Mouse (Mus musculus): ENCODE measurements around the gene Wdr48. TPM values are rescaled to one million over a fixed set of nuclear protein-coding genes. Genes with fewer than 3 reads are reported as not detected.

Gene Wdr48
- polyA plus RNA-seq, 1 experiment from 2014 or later, result 63.7 TPM

- Histone ChIP-seq H3K9me3 (no peaks in the 10 kb centered on the region), H3K4me3 (replicated peaks) (no peak overlapping the region), H3K4me2 (no peak overlapping the region), H3K27me3 (no peaks in the 10 kb centered on the region), H3K9ac (replicated peaks) (no peak overlapping the region), H3K27ac (no peak overlapping the region), H3K36me3 (peaks cover 41% of the 10 kb centered on the region), H3K4me1 (replicated peaks) (peaks cover 10% of the 10 kb centered on the region)
- 77% methylated on average over 7 of the region's 7 CpGs for WGBS
- no peak for ATAC-seq (ENCODE audit: insufficient number of reproducible peaks, insufficient read depth, low FRiP score, low TSS enrichment, low read depth)
Measured at GRCm38 (mm10) chr9:119970763-119971656, 76.3 kb downstream of the Wdr48 start.

DNA sequence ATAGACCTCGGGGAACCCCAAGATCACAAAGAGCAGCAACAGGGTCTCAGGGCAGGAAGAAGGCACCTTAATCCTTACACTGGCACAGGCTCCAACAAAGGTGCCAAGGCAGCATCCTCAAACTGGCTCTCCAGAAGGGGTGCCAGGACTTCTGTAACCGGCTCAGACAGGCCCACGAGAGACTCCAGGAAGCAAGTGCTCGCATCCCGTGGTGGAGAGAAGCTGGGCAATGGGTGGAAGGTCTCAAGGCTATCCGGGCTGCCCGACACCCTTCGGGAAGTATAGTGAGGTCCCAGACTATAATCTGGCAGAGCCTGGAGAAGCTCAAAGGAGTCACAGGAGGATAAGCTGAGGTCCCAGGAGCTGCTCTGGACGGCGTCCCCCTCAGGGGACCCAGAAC is 77.5 kb downstream of the Wdr48 start:
- H3K27me3 ChIP-seq, result no peaks in the 10 kb centered on the region
- H3K4me3 ChIP-seq (replicated peaks), result no peak overlapping the region
- H3K9ac ChIP-seq (replicated peaks), result no peak overlapping the region
- WGBS, result 90% methylated on average over 10 of the region's 10 CpGs
- no peak overlapping the region for H3K4me2 ChIP-seq
- H3K27ac ChIP-seq, result no peak overlapping the region
- H3K36me3 ChIP-seq, result peaks cover 41% of the 10 kb centered on the region
- no peaks in the 10 kb centered on the region for H3K9me3 ChIP-seq
- no peak for ATAC-seq (ENCODE audit: insufficient number of reproducible peaks, insufficient read depth, low FRiP score, low TSS enrichment, low read depth)
- H3K4me1 ChIP-seq (replicated peaks), result peaks cover 20% of the 10 kb centered on the region

DNA sequence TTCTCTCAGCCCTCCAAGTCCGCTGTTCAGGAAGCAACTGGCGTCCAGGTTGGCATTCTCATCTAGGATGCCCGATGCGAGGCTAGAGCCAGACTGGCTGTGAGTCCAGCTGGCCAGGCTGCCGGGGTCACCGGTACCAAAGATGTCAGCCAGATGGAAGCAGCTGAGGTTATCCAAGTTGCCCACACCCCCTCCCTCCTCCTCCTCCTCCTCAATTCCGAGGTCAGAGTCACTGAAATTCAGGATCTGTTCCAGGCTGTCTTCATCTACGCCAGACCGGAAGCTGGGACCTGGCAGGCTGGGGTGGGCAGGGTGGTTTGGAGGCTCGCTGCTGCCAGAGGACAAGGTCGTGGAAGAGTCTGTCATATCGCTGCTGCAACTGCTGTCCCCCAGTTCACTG is 77.9 kb downstream of the Wdr48 start:
- H3K4me2 ChIP-seq, result no peak overlapping the region
- no peaks in the 10 kb centered on the region for H3K9me3 ChIP-seq
- WGBS, result 91% methylated on average over 12 of the region's 12 CpGs
- peaks cover 24% of the 10 kb centered on the region for H3K4me1 ChIP-seq (replicated peaks)
- ATAC-seq (ENCODE audit: insufficient number of reproducible peaks, insufficient read depth, low FRiP score, low TSS enrichment, low read depth), result no peak
- no peak overlapping the region for H3K27ac ChIP-seq
- no peak overlapping the region for H3K4me3 ChIP-seq (replicated peaks)
- H3K27me3 ChIP-seq, result no peaks in the 10 kb centered on the region
- H3K36me3 ChIP-seq, result peaks cover 41% of the 10 kb centered on the region
- H3K9ac ChIP-seq (replicated peaks), result no peak overlapping the region

- no peak for ATAC-seq (ENCODE audit: insufficient number of reproducible peaks, insufficient read depth, low FRiP score, low TSS enrichment, low read depth)
- 91% methylated on average over 23 of the region's 23 CpGs for WGBS
Measured at GRCm38 (mm10) chr9:119973281-119973680, 78.6 kb downstream of the Wdr48 start.

GRCm38 (mm10) chr9:119973869-119974520 is 79.3 kb downstream of the Wdr48 start:
- WGBS, result 87% methylated on average over 27 of the region's 27 CpGs
- Histone ChIP-seq H3K4me1 (replicated peaks) (peaks cover 38% of the 10 kb centered on the region), H3K4me3 (replicated peaks) (no peak overlapping the region), H3K9ac (replicated peaks) (no peak overlapping the region), H3K36me3 (peaks cover 41% of the 10 kb centered on the region), H3K4me2 (no peak overlapping the region), H3K27me3 (no peaks in the 10 kb centered on the region), H3K9me3 (no peaks in the 10 kb centered on the region), H3K27ac (no peak overlapping the region)
- no peak for ATAC-seq (ENCODE audit: insufficient number of reproducible peaks, insufficient read depth, low FRiP score, low TSS enrichment, low read depth)

More at GRCm38 (mm10) chr9:119973281-119973680, 78.6 kb downstream of the Wdr48 start:
- H3K4me1 ChIP-seq (replicated peaks), result peaks cover 31% of the 10 kb centered on the region
- H3K9me3 ChIP-seq, result no peaks in the 10 kb centered on the region
- no peak overlapping the region for H3K4me3 ChIP-seq (replicated peaks)
- no peak overlapping the region for H3K9ac ChIP-seq (replicated peaks)
- peaks cover 41% of the 10 kb centered on the region for H3K36me3 ChIP-seq
- no peak overlapping the region for H3K4me2 ChIP-seq
- H3K27me3 ChIP-seq, result no peaks in the 10 kb centered on the region
- H3K27ac ChIP-seq, result no peak overlapping the region

DNA sequence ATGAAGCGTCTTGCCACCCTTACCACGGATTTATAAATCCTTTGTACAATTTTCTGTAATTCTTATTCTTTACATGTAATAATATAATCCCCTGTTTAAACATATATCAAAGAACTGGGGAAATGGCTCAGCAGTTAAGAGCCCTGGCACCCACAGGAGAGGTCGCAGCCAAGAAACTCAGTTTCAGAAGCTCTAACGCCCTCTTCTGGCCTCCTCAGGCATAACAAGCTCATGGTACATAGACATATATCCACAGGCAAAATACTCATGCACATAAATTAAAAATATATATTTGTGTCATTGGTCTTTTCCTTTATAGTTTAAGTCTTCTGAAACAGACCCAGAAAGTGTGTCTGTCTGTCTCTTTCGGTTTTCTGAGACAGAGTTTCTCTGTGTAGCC is 79.9 kb downstream of the Wdr48 start:
- Histone ChIP-seq H3K4me3 (replicated peaks) (no peak overlapping the region), H3K27ac (no peak overlapping the region), H3K4me1 (replicated peaks) (peaks cover 42% of the 10 kb centered on the region), H3K9me3 (no peaks in the 10 kb centered on the region), H3K36me3 (peaks cover 41% of the 10 kb centered on the region), H3K4me2 (no peak overlapping the region), H3K27me3 (no peaks in the 10 kb centered on the region), H3K9ac (replicated peaks) (no peak overlapping the region)
- ATAC-seq (ENCODE audit: insufficient number of reproducible peaks, insufficient read depth, low FRiP score, low TSS enrichment, low read depth), result no peak
- WGBS, result 86% methylated on average over 5 of the region's 5 CpGs

- no peak for ATAC-seq (ENCODE audit: insufficient number of reproducible peaks, insufficient read depth, low FRiP score, low TSS enrichment, low read depth)
- H3K27ac ChIP-seq, result no peak overlapping the region
- no peak overlapping the region for H3K4me2 ChIP-seq
- H3K4me3 ChIP-seq (replicated peaks), result no peak overlapping the region
- no peak overlapping the region for H3K9ac ChIP-seq (replicated peaks)
- H3K27me3 ChIP-seq, result no peaks in the 10 kb centered on the region
- H3K4me1 ChIP-seq (replicated peaks), result peaks cover 44% of the 10 kb centered on the region
- H3K36me3 ChIP-seq, result peaks cover 41% of the 10 kb centered on the region
- 92% methylated on average over 4 of the region's 4 CpGs for WGBS
- no peaks in the 10 kb centered on the region for H3K9me3 ChIP-seq
Measured at GRCm38 (mm10) chr9:119975286-119975685, 80.6 kb downstream of the Wdr48 start.

Other genes starting within 250 kb of the Wdr48 start
- gene Scn10a, start 175.6 kb upstream of the Wdr48 start, polyA plus RNA-seq (2016; fragmentation: Nextera tagmentation; extraction: Ambion mirVana), result 0.24 TPM in 1 of 2 replicates, not detected in the other
- 0.22 and 0.28 TPM in 2 replicates for gene Scn11a, start 69.4 kb upstream of the Wdr48 start, polyA plus RNA-seq (2016; fragmentation: Nextera tagmentation; extraction: Ambion mirVana)
- 29.7 and 30.8 TPM in 2 replicates for gene Gorasp1, start 42.7 kb downstream of the Wdr48 start, polyA plus RNA-seq (2016; fragmentation: Nextera tagmentation; extraction: Ambion mirVana)
- 0.31 and 0.44 TPM in 2 replicates for gene Ttc21a, start 42.7 kb downstream of the Wdr48 start, polyA plus RNA-seq (2016; fragmentation: Nextera tagmentation; extraction: Ambion mirVana)
- gene Csrnp1, start 89.8 kb downstream of the Wdr48 start, polyA plus RNA-seq (2016; fragmentation: Nextera tagmentation; extraction: Ambion mirVana), result 4.6 and 4.8 TPM in 2 replicates
- gene Xirp1, start 128.7 kb downstream of the Wdr48 start, polyA plus RNA-seq (2016; fragmentation: Nextera tagmentation; extraction: Ambion mirVana), result 0.44 and 0.59 TPM in 2 replicates
- gene Cx3cr1, start 175.0 kb downstream of the Wdr48 start, polyA plus RNA-seq (2016; fragmentation: Nextera tagmentation; extraction: Ambion mirVana), result 5.1 and 5.9 TPM in 2 replicates
- gene Ccr8, start 197.2 kb downstream of the Wdr48 start, polyA plus RNA-seq (2016; fragmentation: Nextera tagmentation; extraction: Ambion mirVana), result not detected in 2 replicates
- 34.1 and 37.1 TPM in 2 replicates for gene Slc25a38, start 215.5 kb downstream of the Wdr48 start, polyA plus RNA-seq (2016; fragmentation: Nextera tagmentation; extraction: Ambion mirVana)
- 1,149 and 1,159 TPM in 2 replicates for gene Rpsa, start 232.8 kb downstream of the Wdr48 start, polyA plus RNA-seq (2016; fragmentation: Nextera tagmentation; extraction: Ambion mirVana)

All from limb, embryonic 12.5 days (tissue).